Mouse (Mus musculus) kidney, postnatal 0 days (tissue): Measurements from ENCODE around the gene Cryaa. TPM values are rescaled to one million over a fixed set of nuclear protein-coding genes. Genes with fewer than 3 reads are reported as not detected.
A peak's percentile ranks its signal among the peaks of the same experiment; 100 is the strongest.

Experiments used
- ATAC-seq: fragments of 200-750 bp; cut with Nextera tagmentation; replicated peaks from 2 replicates; pipeline ENCODE4 v1.8.0; 2017; ENCODE audit warnings: low read depth, moderate number of reproducible peaks, moderate TSS enrichment, moderate library complexity; ENCODE audit not compliant: low FRiP score
- DNase-seq: peaks from one replicate; pipeline ENCODE4 v3.0.0-alpha.2; 2016; ENCODE audit warnings: low spot score
- H3K27ac ChIP-seq: fragments of 300-500 bp; sonication (generic); 2 replicates; pipeline ENCODE4 v1.5.1; 2014; ENCODE audit warnings: mild to moderate bottlenecking
- H3K27me3 ChIP-seq: fragments of 300-500 bp; sonication (generic); 2 replicates; pipeline ENCODE4 v1.6.1; 2014; ENCODE audit warnings: low read length, mixed read lengths; ENCODE audit not compliant: insufficient read depth
- H3K36me3 ChIP-seq: fragments of 300-500 bp; sonication (generic); 2 replicates; pipeline ENCODE4 v1.6.1; 2014; ENCODE audit warnings: low read length, mixed read lengths; ENCODE audit not compliant: insufficient read depth
- H3K4me1 ChIP-seq: fragments of 300-500 bp; sonication (generic); replicated peaks from 2 replicates; pipeline ENCODE4 v1.6.1; 2014; ENCODE audit warnings: antibody characterized with exemption, low read length, mixed read lengths; ENCODE audit not compliant: insufficient read depth
- H3K4me2 ChIP-seq: fragments of 300-500 bp; sonication (generic); 2 replicates; pipeline ENCODE4 v1.6.1; 2014; ENCODE audit warnings: mild to moderate bottlenecking, low read length, moderate library complexity, mixed read lengths
- H3K4me3 ChIP-seq: fragments of 300-500 bp; sonication (generic); replicated peaks from 2 replicates; pipeline ENCODE4 v1.5.1; 2014; ENCODE audit warnings: low read depth, low read length
- H3K9ac ChIP-seq: fragments of 300-500 bp; sonication (generic); 2 replicates; pipeline ENCODE4 v1.6.1; 2014; ENCODE audit warnings: low read depth, low read length
- H3K9me3 ChIP-seq: fragments of 300-500 bp; sonication (generic); replicated peaks from 2 replicates; pipeline ENCODE4 v1.6.1; 2016; ENCODE audit warnings: low read length, inconsistent platforms, mixed read lengths
- CTCF ChIP-seq: IDR thresholded peaks from 2 replicates; pipeline ENCODE4 v1.5.1; 2016; ENCODE audit warnings: antibody characterized with exemption, low read depth, mild to moderate bottlenecking, moderate library complexity
- WGBS: fragments of 180-500 bp; shearing (Covaris S2); extraction: QIAGEN DNeasy Blood & Tissue Kit; methylation state at CpG from one replicate; pipeline ENCODE4 v1.1.7; 2014; 5-methylcytosine and 5-hydroxymethylcytosine counted together
- polyA plus RNA-seq: library from polyadenylated mRNA; unstranded; fragments of >200 nt; fragmentation: Nextera tagmentation; extraction: Ambion mirVana; gene quantifications from 2 replicates; pipeline ENCODE4 v1.2.1, GENCODE M21; 2015

Cryaa gene
- polyA plus RNA-seq, 1 experiment from 2014 or later, result 0.22 TPM

DNA sequence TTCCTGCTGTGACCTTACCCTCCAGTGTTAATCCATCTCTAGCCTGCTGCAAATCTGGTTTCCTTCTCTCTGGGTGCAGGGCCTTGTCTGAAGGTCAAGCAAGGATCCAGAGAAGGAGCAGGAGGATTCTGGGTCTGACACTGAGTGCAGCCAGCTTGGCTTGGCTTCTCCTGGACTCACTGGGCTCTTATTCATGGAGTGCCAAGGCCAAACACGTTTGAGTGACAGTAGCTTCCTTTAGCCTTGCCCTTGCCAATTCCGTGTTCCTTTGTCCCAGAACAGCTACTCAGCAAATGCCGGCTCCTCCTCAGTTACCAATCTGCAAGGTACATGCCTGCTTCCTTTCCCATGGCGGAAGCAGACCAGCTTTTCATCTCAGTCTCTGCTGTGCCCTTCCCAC, 49.6 kb downstream of the Cryaa start:
- no peak for TF ChIP-seq CTCF
- Histone ChIP-seq H3K4me3 (no peak overlapping the region), H3K9ac (no peak overlapping the region), H3K4me1 (0 out of 2 replicates have a peak, but pooled peaks cover 3% of the 10 kb centered on the region), H3K9me3 (no peaks in the 10 kb centered on the region), H3K4me2 (no peak overlapping the region), H3K27ac (no peak overlapping the region), H3K27me3 (no peaks in the 10 kb centered on the region), H3K36me3 (no peaks in the 10 kb centered on the region)
- no peak for DNase-seq
- WGBS, result 55% methylated on average over 4 of the region's 4 CpGs
- ATAC-seq, result no peak

GRCm38 (mm10) chr17:31728043-31728442, 50.4 kb downstream of the Cryaa start:
- TF ChIP-seq CTCF, result no peak
- 51% methylated on average over 4 of the region's 4 CpGs for WGBS
- H3K9ac ChIP-seq, result no peak overlapping the region
- H3K4me3 ChIP-seq, result no peak overlapping the region
- H3K4me1 ChIP-seq, result 0 out of 2 replicates have a peak, but pooled peaks cover 3% of the 10 kb centered on the region
- no peak for DNase-seq
- no peak overlapping the region for H3K27ac ChIP-seq
- no peaks in the 10 kb centered on the region for H3K36me3 ChIP-seq
- H3K27me3 ChIP-seq, result no peaks in the 10 kb centered on the region
- no peaks in the 10 kb centered on the region for H3K9me3 ChIP-seq
- H3K4me2 ChIP-seq, result no peak overlapping the region
- ATAC-seq, result no peak

DNA sequence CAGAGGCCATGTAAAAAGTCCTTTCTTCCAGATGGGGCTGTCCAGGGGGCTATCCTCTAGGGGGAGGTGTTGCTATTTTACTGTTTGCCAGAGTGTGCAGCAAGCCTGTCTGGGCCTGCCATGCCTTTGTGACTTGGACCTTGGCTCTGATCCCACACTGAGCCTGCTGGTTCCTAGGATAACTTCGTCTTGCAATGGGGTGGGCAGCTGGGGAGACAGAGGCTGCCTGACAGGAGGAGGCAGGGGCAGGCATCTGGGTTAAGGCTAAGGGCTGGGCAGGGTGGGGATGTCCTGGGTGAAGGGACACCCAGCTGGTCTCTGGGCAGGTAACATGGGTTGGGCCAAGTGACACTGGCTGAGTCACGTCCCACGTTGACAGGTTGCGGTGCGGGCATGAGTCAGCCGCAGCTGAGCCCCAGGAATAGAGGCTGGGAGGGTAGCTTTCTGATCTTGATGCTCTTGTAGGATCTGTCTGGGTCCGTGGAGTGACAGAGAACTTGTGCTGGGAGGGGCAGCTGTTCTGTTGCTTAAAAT, 51.4 kb downstream of the Cryaa start:
- Histone ChIP-seq H3K27me3 (no peaks in the 10 kb centered on the region), H3K9ac (no peak overlapping the region), H3K4me2 (no peak overlapping the region), H3K9me3 (no peaks in the 10 kb centered on the region), H3K4me1 (0 out of 2 replicates have a peak, but pooled peaks cover 3% of the 10 kb centered on the region), H3K27ac (no peak overlapping the region), H3K4me3 (no peak overlapping the region), H3K36me3 (no peaks in the 10 kb centered on the region)
- TF ChIP-seq CTCF, result peak; percentile 68
- DNase-seq, result peak; percentile 79
- peak; percentile 76 for ATAC-seq
- 64% methylated on average over 7 of the region's 7 CpGs for WGBS

- no peak for TF ChIP-seq CTCF
- 34% methylated on average over 6 of the region's 6 CpGs for WGBS
- Histone ChIP-seq H3K9me3 (no peaks in the 10 kb centered on the region), H3K4me3 (no peak overlapping the region), H3K36me3 (no peaks in the 10 kb centered on the region), H3K27ac (no peak overlapping the region), H3K4me1 (0 out of 2 replicates have a peak, but pooled peaks cover 3% of the 10 kb centered on the region), H3K4me2 (no peak overlapping the region), H3K9ac (no peak overlapping the region), H3K27me3 (no peaks in the 10 kb centered on the region)
- ATAC-seq (no peak), DNase-seq (no peak)
Observed at GRCm38 (mm10) chr17:31731038-31731437, 53.4 kb downstream of the Cryaa start.

Other genes starting within 250 kb of the Cryaa start
- gene Wdr4, start 157.8 kb upstream of the Cryaa start, polyA plus RNA-seq, result 25.9 and 28.8 TPM in 2 replicates
- gene Ndufv3, start 157.7 kb upstream of the Cryaa start, polyA plus RNA-seq, result 353 and 364 TPM in 2 replicates
- 21.5 and 24.6 TPM in 2 replicates for gene Pknox1, start 113.1 kb upstream of the Cryaa start, polyA plus RNA-seq
- gene Cbs, start 40.6 kb upstream of the Cryaa start, polyA plus RNA-seq, result 3.5 and 4.0 TPM in 2 replicates
- gene U2af1, start 18.9 kb upstream of the Cryaa start, polyA plus RNA-seq, result 238 and 258 TPM in 2 replicates
- 15.4 and 17.2 TPM in 2 replicates for gene Sik1, start 178.0 kb downstream of the Cryaa start, polyA plus RNA-seq